Mouse (Mus musculus): ENCODE data around the gene Aspg.

DNA sequence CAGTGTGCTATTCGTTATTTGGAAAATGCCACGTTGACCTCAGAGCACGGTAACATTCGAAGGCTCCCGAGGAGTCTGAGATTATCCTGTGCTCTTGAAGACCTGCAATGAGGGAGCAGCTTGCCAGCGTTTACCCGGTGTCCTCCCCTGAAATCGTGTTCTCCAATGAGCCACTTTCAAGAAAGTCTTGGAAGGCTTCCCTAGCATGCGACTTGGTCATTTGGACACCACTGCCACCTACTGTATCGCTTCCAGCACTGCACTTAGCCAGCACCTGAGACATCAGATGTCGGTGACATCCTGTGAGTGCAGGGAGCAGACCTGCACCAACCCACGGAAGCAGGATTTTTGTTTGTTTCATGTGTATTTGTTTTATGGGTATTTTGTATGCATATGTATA lies 15.4 kb upstream of the Aspg start:
- TF ChIP-seq POLR2A (IDR thresholded peaks at IDR 0.05; ENCODE audit: extremely low read depth, insufficient read depth, low read length) (no peak), CTCF (IDR thresholded peaks at IDR 0.05; ENCODE audit: extremely low read depth, insufficient read depth, low read length) (peak; percentile 98)

Measured in cortical plate, adult 2 months (tissue).